Mouse (Mus musculus) brain, embryonic 14.5 days (tissue): ENCODE data around the gene Nr3c2.

Experiments
- CTCF ChIP-seq: fragments of 200-500 bp; IDR thresholded peaks from 2 replicates; pipeline ENCODE4 v1.5.1; 2012; ENCODE audit warnings: inconsistent platforms, mild to moderate bottlenecking, moderate library complexity, borderline replicate concordance; ENCODE audit not compliant: insufficient read depth, insufficient read length; ENCODE audit errors: extremely low read depth
- POLR2A ChIP-seq: fragments of 200-500 bp; IDR thresholded peaks from 2 replicates; pipeline ENCODE4 v1.6.1; 2012; ENCODE audit warnings: mild to moderate bottlenecking, inconsistent platforms, borderline replicate concordance; ENCODE audit not compliant: poor library complexity, insufficient read depth, insufficient read length, severe bottlenecking; ENCODE audit errors: extremely low read depth

GRCm38 (mm10) chr8:77133797-77134385 is 234.6 kb downstream of the Nr3c2 start:
- TF ChIP-seq POLR2A (no peak), CTCF (no peak)
